Mouse (Mus musculus): ENCODE data around the gene Fam25c. TPM values are rescaled to one million over a fixed set of nuclear protein-coding genes. Genes with fewer than 3 reads are reported as not detected.

Fam25c gene
- total RNA-seq, 2 experiments from 2014 or later = not detected

DNA sequence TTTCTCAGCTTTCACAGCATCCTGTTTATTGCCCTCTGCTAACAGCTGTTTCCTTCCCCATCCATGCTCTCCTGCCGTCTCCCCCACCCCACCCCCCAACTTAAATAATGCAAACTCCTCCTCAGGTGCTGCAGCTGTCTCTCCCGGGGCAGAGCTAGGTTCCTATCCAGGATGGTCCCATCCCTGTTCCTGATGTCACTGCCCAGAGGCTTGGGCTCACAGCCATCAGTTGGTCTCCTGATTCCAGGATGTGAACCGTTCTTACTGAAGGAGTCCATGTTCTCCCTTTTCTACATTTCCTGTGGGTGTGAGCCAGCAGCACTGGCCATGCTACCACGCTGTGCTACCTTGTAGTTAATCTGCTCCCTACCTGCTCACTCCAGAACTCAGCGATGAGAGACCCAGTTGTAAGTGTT lies 52.0 kb downstream of the Fam25c start:
- DNase-seq = no peak
- intact Hi-C loops (cut with DNase I) = no loop called here

- DNase-seq = no peak
- intact Hi-C loops (cut with DNase I) = no loop called here
These were observed 52.5 kb downstream of the Fam25c start for GRCm38 (mm10) chr14:34302681-34303242.

Other genes starting within 250 kb of the Fam25c start
- gene Npy4r, start 202.9 kb downstream of the Fam25c start, total RNA-seq (2021) = under 1 TPM; 0.10 TPM
- under 1 TPM in 1 of 2 experiments, not detected in 1; 0.05 TPM for gene Gprin2, start 153.8 kb downstream of the Fam25c start, total RNA-seq (2021)
- gene Syt15, start 135.8 kb downstream of the Fam25c start, total RNA-seq (2021) = under 1 TPM; 0.36 to 0.57 TPM
- gene Shld2, start 44.9 kb downstream of the Fam25c start, total RNA-seq (2021) = 10 to 100 TPM in 1 of 2 experiments, 1 to 10 TPM in 1; 9.5 to 10.6 TPM
- gene Glud1, start 44.7 kb downstream of the Fam25c start, total RNA-seq (2021) = 100 to 1,000 TPM in 1 of 2 experiments, 10 to 100 TPM in 1; 99.3 to 134 TPM
- 1 to 10 TPM; 2.8 to 6.0 TPM for gene Sncg, start 19.4 kb upstream of the Fam25c start, total RNA-seq (2021)
- gene Mmrn2, start 20.0 kb upstream of the Fam25c start, total RNA-seq (2021) = 10 to 100 TPM; 10.1 to 11.4 TPM
- 10 to 100 TPM; 42.4 to 54.7 TPM for gene Bmpr1a, start 147.9 kb upstream of the Fam25c start, total RNA-seq (2021)
- not detected for gene 9230112D13Rik, start 167.4 kb upstream of the Fam25c start, total RNA-seq (2021)
- gene Ldb3, start 233.2 kb upstream of the Fam25c start, total RNA-seq (2021) = 1,000 to 10,000 TPM; 2,135 to 2,411 TPM
- gene Opn4, start 244.7 kb upstream of the Fam25c start, total RNA-seq (2021) = not detected

Data from gastrocnemius, postnatal 36 days (tissue).